Mouse (Mus musculus) heart, adult 2 months (tissue): ENCODE measurements at regions not wholly inside any gene's neighbourhood (a gene's known extent, or its start where the extent isn't known, plus 50 kb on each side); places are given as distances from the start of the nearest gene placed in this dataset.

Experiments
- CTCF ChIP-seq: fragments of 200-600 bp; IDR thresholded peaks from 2 replicates; pipeline ENCODE4 v1.8.1; 2022; ENCODE audit warnings: antibody characterized with exemption, mild to moderate bottlenecking, moderate library complexity
- POLR2A ChIP-seq: fragments of 200-500 bp; IDR thresholded peaks from 2 replicates; pipeline ENCODE4 v1.6.1; 2011; ENCODE audit warnings: mild to moderate bottlenecking, low read depth, low read length, control low read depth; ENCODE audit not compliant: insufficient read depth

DNA sequence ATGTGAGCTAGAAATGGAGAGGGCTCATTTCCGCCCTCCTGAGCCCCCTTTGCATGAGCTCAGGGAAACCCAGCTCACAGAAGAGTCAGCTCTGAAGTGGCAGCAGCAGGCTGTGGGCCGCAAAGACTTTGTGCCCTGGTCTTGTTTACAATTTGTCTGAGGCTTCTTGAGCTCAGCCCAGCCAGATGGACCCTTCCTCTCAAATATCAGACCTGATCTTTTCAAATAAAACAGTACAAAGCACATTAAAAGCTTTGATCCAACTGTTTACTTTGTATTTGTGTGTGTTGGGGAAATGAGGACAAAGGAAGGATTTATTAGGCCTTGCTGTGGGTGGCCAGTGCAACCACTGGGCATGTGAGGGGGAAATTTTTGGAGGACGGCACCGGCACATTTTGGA lies 448.9 kb upstream of the Ubash3b start:
- no peak for TF ChIP-seq POLR2A
- TF ChIP-seq CTCF, result no peak
